Mouse (Mus musculus) forebrain, embryonic 11.5 days (tissue): ENCODE measurements around the gene Fat3. TPM values are rescaled to one million over a fixed set of nuclear protein-coding genes. Genes with fewer than 3 reads are reported as not detected.

ENCODE experiments used
- ATAC-seq: fragments of 200-750 bp; cut with Nextera tagmentation; replicated peaks from 2 replicates; pipeline ENCODE4 v1.8.0; 2017; ENCODE audit warnings: moderate TSS enrichment; ENCODE audit not compliant: low FRiP score
- DNase-seq: peaks from one replicate; pipeline ENCODE4 v3.0.0-alpha.2; 2017; ENCODE audit warnings: low spot score
- H3K27ac ChIP-seq: fragments of 300-500 bp; sonication (generic); 2 replicates; pipeline ENCODE4 v1.5.1; 2014; ENCODE audit warnings: low read depth, low read length
- H3K27me3 ChIP-seq: fragments of 300-500 bp; sonication (generic); 2 replicates; pipeline ENCODE4 v1.6.1; 2014; ENCODE audit warnings: mild to moderate bottlenecking, low read length, mixed read lengths; ENCODE audit not compliant: control insufficient read depth, insufficient read depth
- H3K36me3 ChIP-seq: fragments of 300-500 bp; sonication (generic); 2 replicates; pipeline ENCODE4 v1.6.1; 2014; ENCODE audit warnings: mild to moderate bottlenecking, low read length, moderate library complexity, mixed read lengths; ENCODE audit not compliant: control insufficient read depth, insufficient read depth
- H3K4me1 ChIP-seq: fragments of 300-500 bp; sonication (generic); replicated peaks from 2 replicates; pipeline ENCODE4 v1.6.1; 2014; ENCODE audit warnings: low read length, mixed read lengths; ENCODE audit not compliant: control insufficient read depth, insufficient read depth
- H3K4me2 ChIP-seq: fragments of 300-500 bp; sonication (generic); 2 replicates; pipeline ENCODE4 v1.6.1; 2014; ENCODE audit warnings: low read depth, mild to moderate bottlenecking, low read length, moderate library complexity, mixed read lengths; ENCODE audit not compliant: severe bottlenecking
- H3K4me3 ChIP-seq: fragments of 300-500 bp; sonication (generic); 2 replicates; pipeline ENCODE4 v1.5.1; 2014; ENCODE audit warnings: low read depth, low read length
- H3K9ac ChIP-seq: fragments of 300-500 bp; sonication (generic); 2 replicates; pipeline ENCODE4 v1.6.1; 2014; ENCODE audit warnings: low read length
- H3K9me3 ChIP-seq: fragments of 300-500 bp; sonication (generic); 2 replicates; pipeline ENCODE4 v1.6.1; 2016; ENCODE audit warnings: low read length, mixed read lengths; ENCODE audit not compliant: control insufficient read depth
- WGBS: fragments of 180-500 bp; shearing (Covaris S2); extraction: QIAGEN DNeasy Blood & Tissue Kit; methylation state at CpG from one replicate; pipeline ENCODE4 v1.1.7; 2014; 5-methylcytosine and 5-hydroxymethylcytosine counted together
- polyA plus RNA-seq: library from polyadenylated mRNA; unstranded; fragments of >200 nt; fragmentation: Nextera tagmentation; extraction: Ambion mirVana; gene quantifications from 2 replicates; pipeline ENCODE4 v1.2.1, GENCODE M21; 2014

Gene Fat3
- polyA plus RNA-seq, 1 experiment from 2014 or later = 12.4 TPM

DNA sequence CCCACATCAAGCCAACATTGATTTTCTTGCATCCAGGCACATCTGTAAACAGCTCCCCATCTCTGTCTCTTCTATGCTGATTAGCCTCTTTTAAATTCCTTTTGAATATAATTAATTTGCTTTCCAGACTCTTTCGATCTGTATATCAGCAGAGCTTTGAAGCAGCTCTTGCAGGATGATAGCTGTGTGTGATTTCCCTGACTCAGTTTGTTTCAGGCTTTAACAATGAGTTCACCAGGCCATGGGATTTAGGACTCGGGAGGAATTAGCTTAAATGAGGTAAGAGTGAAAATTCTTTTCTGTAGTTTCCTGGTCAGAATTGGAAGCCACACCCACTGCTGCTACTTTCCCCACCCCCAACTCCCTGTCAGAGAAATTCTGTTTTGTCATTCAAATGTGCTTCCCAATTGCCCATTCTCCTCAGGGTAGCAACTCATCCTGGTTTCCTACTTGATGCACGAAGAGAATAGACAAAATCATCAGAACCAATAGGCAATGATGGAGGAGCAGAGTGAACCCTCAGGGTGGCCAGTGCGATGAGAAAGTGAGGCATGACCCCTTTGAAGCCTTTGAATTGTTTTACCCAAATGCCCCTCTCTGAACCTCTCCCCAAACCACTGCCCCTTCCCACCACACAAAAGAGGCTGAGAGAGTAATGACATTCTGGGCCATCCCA lies 147.9 kb downstream of the Fat3 start:
- Histone ChIP-seq H3K27me3 (no peaks in the 10 kb centered on the region), H3K36me3 (no peaks in the 10 kb centered on the region), H3K4me1 (no peaks in the 10 kb centered on the region), H3K9me3 (no peaks in the 10 kb centered on the region), H3K27ac (peak overlapping the region; percentile 51), H3K9ac (no peak overlapping the region), H3K4me3 (no peak overlapping the region), H3K4me2 (peak overlapping the region; percentile 22; the same call in 1 of the 2 replicates)
- DNase-seq = peak; percentile 66
- ATAC-seq = peak; percentile 85
- 5% methylated on average over 4 of the region's 4 CpGs for whole genome bisulfite sequencing

DNA sequence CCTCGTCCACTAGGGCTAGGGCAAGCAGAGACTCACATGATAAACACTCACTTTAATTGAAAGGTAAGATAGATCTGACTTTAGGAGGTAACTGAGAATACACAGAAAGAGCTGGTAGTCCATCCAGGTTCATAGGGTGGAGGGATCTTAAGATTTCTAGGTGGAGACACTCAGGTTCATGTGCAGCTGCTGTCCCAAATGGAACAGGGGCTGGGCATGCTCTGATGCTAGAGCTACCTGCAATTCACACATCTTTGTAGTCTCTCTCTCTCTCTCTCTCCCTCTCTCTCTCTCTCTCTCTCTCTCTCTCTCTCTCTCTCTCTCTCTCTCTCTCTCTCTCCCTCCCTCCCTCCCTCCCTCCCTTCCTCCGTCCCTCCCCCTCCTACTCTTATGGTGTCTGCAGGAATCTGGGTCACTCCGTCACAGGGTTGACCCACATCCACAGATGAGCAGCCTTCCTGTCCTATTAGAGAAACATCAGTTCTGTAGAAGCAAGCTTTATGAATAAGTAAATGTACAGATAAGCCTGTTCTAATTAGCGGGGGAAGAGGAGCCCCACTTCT lies 148.5 kb downstream of the Fat3 start:
- WGBS = 26% methylated on average over 3 of the region's 4 CpGs
- Histone ChIP-seq H3K27me3 (no peaks in the 10 kb centered on the region), H3K27ac (peak overlapping the region; percentile 51), H3K4me1 (no peaks in the 10 kb centered on the region), H3K4me2 (peak overlapping the region; percentile 22; the same call in 1 of the 2 replicates), H3K9me3 (no peaks in the 10 kb centered on the region), H3K4me3 (no peak overlapping the region), H3K36me3 (no peaks in the 10 kb centered on the region), H3K9ac (no peak overlapping the region)
- DNase-seq = no peak
- ATAC-seq = peak; percentile 70

DNA sequence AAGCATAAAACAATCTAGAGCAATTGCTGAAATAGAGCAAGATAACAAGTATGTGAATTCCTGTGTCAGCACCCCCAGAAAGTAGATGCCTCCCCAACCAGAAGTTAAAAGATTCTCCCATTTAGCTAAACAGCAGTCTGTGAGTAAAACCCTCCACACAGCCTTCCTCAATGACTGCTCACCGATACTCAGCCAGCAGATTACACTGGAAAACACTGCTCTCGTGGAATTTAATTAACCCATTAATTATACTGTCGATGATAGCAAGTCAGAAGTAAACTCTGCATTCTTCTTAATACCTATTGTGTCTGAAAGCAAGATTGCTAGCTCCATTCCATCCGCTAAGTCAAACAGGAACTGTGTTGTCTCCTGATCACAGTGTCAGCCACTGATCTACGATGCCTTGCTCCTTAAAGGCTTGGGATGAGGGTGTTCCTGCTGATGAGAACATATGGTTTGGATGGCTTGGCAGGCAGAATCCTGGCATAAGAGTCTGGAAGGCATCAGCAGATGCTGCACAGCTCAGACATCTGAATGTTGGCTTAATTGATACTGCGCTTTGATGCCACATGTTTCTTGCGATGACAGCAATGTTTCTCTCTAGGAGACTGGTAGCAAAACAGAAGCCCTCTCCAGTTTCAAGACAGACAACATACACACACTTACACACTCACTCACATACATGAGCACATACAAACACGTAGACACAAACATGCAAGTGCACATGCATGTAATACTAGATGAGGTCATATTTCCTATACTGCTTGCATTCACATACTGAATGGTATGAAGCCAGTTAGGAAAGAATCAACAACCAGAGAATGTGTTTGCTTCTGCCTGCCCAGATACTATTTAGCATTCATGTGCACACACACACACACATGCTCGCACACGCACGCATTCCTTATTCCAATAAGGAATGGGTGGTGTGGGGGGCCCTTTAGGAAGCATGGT lies 155.9 kb downstream of the Fat3 start:
- no peaks in the 10 kb centered on the region for H3K36me3 ChIP-seq
- ATAC-seq (no peak), DNase-seq (no peak)
- H3K4me3 ChIP-seq = no peak overlapping the region
- no peak overlapping the region for H3K27ac ChIP-seq
- no peak overlapping the region for H3K4me2 ChIP-seq
- WGBS = 82% methylated on average over 11 of the region's 11 CpGs
- H3K9ac ChIP-seq = no peak overlapping the region
- H3K9me3 ChIP-seq = no peaks in the 10 kb centered on the region
- no peaks in the 10 kb centered on the region for H3K27me3 ChIP-seq
- no peaks in the 10 kb centered on the region for H3K4me1 ChIP-seq

DNA sequence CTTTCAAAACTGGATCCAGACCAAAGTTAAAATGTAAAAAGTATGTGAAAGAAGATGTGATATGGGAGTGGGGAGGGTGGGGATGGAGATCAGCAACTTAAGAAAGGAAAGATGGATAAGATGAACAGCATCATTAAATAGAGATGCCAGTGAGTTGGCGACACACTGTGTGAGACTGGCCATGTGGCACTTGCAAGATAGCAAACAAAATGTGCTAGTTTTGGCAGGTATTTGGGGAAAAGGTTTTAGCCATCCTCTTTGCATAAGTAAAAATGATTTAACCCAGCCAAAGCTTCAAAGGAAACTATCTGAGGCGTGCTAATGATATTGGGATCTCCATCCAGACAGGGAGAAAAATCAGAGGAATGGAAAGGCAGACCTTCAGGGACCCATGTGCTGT lies 157.9 kb downstream of the Fat3 start:
- Histone ChIP-seq H3K4me1 (no peaks in the 10 kb centered on the region), H3K36me3 (no peaks in the 10 kb centered on the region), H3K4me2 (no peak overlapping the region), H3K9ac (no peak overlapping the region), H3K9me3 (no peaks in the 10 kb centered on the region), H3K4me3 (no peak overlapping the region), H3K27me3 (no peaks in the 10 kb centered on the region), H3K27ac (no peak overlapping the region)
- ATAC-seq = no peak
- DNase-seq = no peak
- 85% methylated on average over 2 of the region's 2 CpGs for WGBS

DNA sequence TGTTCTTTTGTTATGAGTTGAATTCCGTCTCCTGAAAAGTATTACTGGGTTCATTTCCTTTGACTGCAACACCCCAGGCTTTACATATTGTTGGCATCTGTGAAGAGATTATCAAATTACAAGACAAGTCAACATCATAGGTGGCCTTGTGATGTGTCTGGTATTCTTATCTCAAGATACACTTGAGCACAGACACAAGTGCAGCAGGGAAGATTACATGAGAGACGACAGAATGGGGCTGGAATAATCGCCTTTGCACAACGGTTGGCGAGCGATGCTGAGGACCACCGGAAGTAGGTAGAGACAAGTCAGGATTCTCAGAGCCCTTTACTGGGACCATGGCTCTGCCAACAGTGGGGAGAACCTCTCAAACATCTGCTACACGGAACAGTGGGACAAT lies 158.5 kb downstream of the Fat3 start:
- DNase-seq = no peak
- Histone ChIP-seq H3K27ac (no peak overlapping the region), H3K4me1 (no peaks in the 10 kb centered on the region), H3K27me3 (no peaks in the 10 kb centered on the region), H3K4me3 (no peak overlapping the region), H3K9me3 (no peaks in the 10 kb centered on the region), H3K36me3 (no peaks in the 10 kb centered on the region), H3K4me2 (no peak overlapping the region), H3K9ac (no peak overlapping the region)
- no peak for ATAC-seq
- WGBS = 84% methylated on average over 8 of the region's 8 CpGs

DNA sequence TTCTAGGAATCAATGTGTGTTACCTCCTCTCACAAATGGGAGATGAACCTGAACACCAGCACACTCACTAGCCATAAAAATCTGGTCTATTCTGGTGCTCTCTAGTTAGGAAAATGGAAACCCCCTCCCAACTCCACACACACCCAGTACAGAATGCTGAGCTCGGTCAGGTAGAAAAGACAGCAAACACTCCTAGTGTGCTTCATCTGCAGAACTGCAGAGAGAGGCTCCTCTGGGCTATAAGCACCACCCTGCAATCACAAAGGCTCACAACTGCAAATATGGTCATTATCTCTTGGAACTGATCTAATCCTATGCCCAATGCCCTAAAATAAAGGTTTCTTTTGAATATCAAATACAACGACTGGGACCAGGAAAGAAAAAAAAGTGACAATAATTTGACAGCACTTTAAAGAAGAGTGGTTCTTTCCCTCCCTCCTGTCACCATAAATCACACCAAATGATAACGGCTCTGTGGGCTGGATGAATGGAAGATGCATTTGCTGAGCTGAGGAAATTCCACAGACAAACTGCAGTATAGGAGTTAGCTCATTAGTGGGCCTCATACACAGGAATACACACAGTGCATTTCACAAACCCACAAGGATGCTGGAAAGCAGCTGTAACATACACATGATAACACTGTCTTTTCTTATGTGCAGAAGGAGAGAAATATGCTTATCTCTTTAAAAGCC lies 170.6 kb downstream of the Fat3 start:
- Histone ChIP-seq H3K9me3 (no peaks in the 10 kb centered on the region), H3K4me3 (no peak overlapping the region), H3K4me1 (no peaks in the 10 kb centered on the region), H3K27me3 (no peaks in the 10 kb centered on the region), H3K36me3 (no peaks in the 10 kb centered on the region), H3K27ac (no peak overlapping the region), H3K9ac (no peak overlapping the region), H3K4me2 (no peak overlapping the region)
- ATAC-seq = no peak
- WGBS = 47% methylated on average over 3 of the region's 3 CpGs
- no peak for DNase-seq

DNA sequence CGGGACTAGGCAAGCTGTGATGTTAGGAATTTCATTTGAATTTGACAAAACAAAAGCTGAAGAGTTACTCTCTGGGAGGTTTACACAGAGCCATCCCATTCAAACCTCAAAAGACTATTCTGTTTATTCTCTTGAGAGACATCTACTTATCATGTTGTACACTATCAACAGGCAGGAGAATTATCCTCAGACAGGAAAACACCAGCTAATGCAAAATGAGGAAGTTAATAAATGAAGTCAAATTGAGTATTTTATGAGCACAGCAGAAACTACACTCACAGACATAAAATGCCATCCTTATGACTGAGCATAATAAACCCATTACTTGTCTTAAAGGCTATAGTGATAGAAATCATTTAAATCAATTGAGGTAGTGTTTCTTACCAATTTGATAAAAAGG lies 182.1 kb downstream of the Fat3 start:
- H3K4me2 ChIP-seq = no peak overlapping the region
- H3K27me3 ChIP-seq = no peaks in the 10 kb centered on the region
- H3K9me3 ChIP-seq = no peaks in the 10 kb centered on the region
- no peaks in the 10 kb centered on the region for H3K4me1 ChIP-seq
- 76% methylated on average over 1 of the region's 1 CpGs for WGBS
- H3K9ac ChIP-seq = no peak overlapping the region
- H3K4me3 ChIP-seq = no peak overlapping the region
- DNase-seq (no peak), ATAC-seq (no peak)
- no peaks in the 10 kb centered on the region for H3K36me3 ChIP-seq
- H3K27ac ChIP-seq = no peak overlapping the region

DNA sequence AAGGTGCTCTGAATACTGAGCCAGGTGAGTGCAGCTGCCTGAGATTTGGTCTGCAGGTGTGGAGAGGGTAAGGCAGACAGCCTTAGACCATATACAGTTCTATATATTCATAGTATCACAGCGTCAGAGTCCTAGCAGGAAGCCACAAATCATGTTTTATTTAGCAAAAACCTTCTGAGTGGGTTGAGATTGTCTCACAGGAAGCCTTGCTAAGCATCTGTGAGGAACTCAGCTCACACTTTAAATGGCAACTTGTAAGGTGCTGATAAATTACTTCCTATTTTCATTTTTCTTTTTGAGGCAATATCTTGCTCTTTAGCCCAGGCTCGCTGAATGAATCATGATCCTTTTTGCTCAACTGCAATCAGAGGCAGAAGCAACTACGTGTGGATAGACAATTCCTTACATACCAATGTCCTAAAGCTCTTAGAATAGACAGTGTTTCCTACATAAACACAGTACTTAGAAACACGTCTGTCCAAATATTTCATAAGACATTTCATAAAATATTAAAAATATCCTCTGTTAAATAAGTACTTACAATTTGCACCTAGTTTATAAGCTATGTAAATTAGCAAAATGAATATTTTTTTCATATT lies 188.4 kb downstream of the Fat3 start:
- Histone ChIP-seq H3K27me3 (no peaks in the 10 kb centered on the region), H3K9ac (no peak overlapping the region), H3K27ac (no peak overlapping the region), H3K9me3 (no peaks in the 10 kb centered on the region), H3K36me3 (no peaks in the 10 kb centered on the region), H3K4me1 (no peaks in the 10 kb centered on the region; the same call in 1 of the 2 replicates), H3K4me2 (no peak overlapping the region), H3K4me3 (no peak overlapping the region)
- ATAC-seq (no peak), DNase-seq (no peak)
- 85% methylated on average over 4 of the region's 4 CpGs for WGBS
